Mouse (Mus musculus): ENCODE results near the gene Pgpep1l. TPM values are rescaled to one million over a fixed set of nuclear protein-coding genes. Genes with fewer than 3 reads are reported as not detected.

The Pgpep1l gene
- total and polyA plus RNA-seq, 2 experiments from 2014 or later = not detected

GRCm38 (mm10) chr7:68303685-68304084 lies 39.7 kb upstream of the Pgpep1l start:
- TF ChIP-seq CTCF (IDR thresholded peaks at IDR 0.05) = no peak
- Histone ChIP-seq H3K9me3 (ENCODE audit: low read length) (no peaks in the 10 kb centered on the region), H3K4me3 (ENCODE audit: low read depth, low read length) (no peak overlapping the region), H3K4me2 (ENCODE audit: low read depth, low read length, poor library complexity, severe bottlenecking) (no peak overlapping the region), H3K27ac (ENCODE audit: low read depth, low read length) (no peak overlapping the region), H3K36me3 (ENCODE audit: insufficient read depth, low read length) (no peaks in the 10 kb centered on the region), H3K9ac (replicated peaks; ENCODE audit: low read length, poor library complexity, severe bottlenecking) (no peak overlapping the region), H3K4me1 (ENCODE audit: insufficient read depth, low read length) (no peaks in the 10 kb centered on the region), H3K27me3 (ENCODE audit: insufficient read depth, low read length) (no peaks in the 10 kb centered on the region)
- WGBS = 72% methylated on average over 6 of the region's 6 CpGs
- no peak for ATAC-seq (ENCODE audit: low FRiP score)
- no peak for DNase-seq (ENCODE audit: low spot score)

- H3K27me3 ChIP-seq (ENCODE audit: insufficient read depth, low read length) = no peaks in the 10 kb centered on the region
- WGBS = 29% methylated on average over 18 of the region's 18 CpGs
- no peaks in the 10 kb centered on the region for H3K9me3 ChIP-seq (ENCODE audit: low read length)
- no peak overlapping the region for H3K4me3 ChIP-seq (ENCODE audit: low read depth, low read length)
- no peaks in the 10 kb centered on the region for H3K4me1 ChIP-seq (ENCODE audit: insufficient read depth, low read length)
- peak; percentile 63; the same call in 1 of the 2 replicates for ATAC-seq (ENCODE audit: low FRiP score)
- no peaks in the 10 kb centered on the region for H3K36me3 ChIP-seq (ENCODE audit: insufficient read depth, low read length)
- H3K9ac ChIP-seq (replicated peaks; ENCODE audit: low read length, poor library complexity, severe bottlenecking) = no peak overlapping the region
- no peak overlapping the region for H3K27ac ChIP-seq (ENCODE audit: low read depth, low read length)
- H3K4me2 ChIP-seq (ENCODE audit: low read depth, low read length, poor library complexity, severe bottlenecking) = peak overlapping the region; percentile 36
- DNase-seq (ENCODE audit: low spot score) = peak; percentile 85
- TF ChIP-seq CTCF (IDR thresholded peaks at IDR 0.05) = peak; percentile 96
These were observed 38.8 kb upstream of the Pgpep1l start for GRCm38 (mm10) chr7:68302586-68303433.

DNA sequence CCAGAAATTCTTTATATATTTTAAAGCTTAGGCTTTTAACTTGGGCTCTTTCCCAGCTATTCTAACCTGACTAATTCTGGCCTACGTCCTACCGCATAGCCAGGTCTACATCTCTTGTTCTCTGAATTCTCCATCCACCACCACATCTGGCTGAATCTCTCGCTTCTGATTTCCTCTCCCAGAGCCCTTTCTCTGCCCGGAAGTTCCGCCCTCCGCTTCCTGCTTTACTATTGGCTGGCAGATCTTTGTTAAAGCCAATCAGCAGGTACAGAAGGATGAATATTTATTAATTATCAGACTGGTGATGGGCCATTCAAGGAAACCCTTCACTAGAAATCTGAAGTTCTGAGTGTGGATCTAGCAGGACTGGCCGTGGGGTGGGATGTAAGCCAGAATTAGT lies 37.1 kb upstream of the Pgpep1l start:
- no peak for TF ChIP-seq CTCF (IDR thresholded peaks at IDR 0.05)
- 84% methylated on average over 7 of the region's 7 CpGs for WGBS
- DNase-seq (ENCODE audit: low spot score) = no peak

GRCm38 (mm10) chr7:68298381-68299076 lies 34.5 kb upstream of the Pgpep1l start:
- Histone ChIP-seq H3K36me3 (ENCODE audit: insufficient read depth, low read length) (no peaks in the 10 kb centered on the region), H3K4me1 (ENCODE audit: insufficient read depth, low read length) (no peaks in the 10 kb centered on the region), H3K4me3 (ENCODE audit: low read depth, low read length) (no peak overlapping the region), H3K9me3 (ENCODE audit: low read length) (no peaks in the 10 kb centered on the region), H3K9ac (replicated peaks; ENCODE audit: low read length, poor library complexity, severe bottlenecking) (no peak overlapping the region), H3K27me3 (ENCODE audit: insufficient read depth, low read length) (no peaks in the 10 kb centered on the region), H3K27ac (ENCODE audit: low read depth, low read length) (no peak overlapping the region), H3K4me2 (ENCODE audit: low read depth, low read length, poor library complexity, severe bottlenecking) (no peak overlapping the region)
- DNase-seq (ENCODE audit: low spot score) (no peak), ATAC-seq (ENCODE audit: low FRiP score) (no peak)
- no peak for TF ChIP-seq CTCF (IDR thresholded peaks at IDR 0.05)
- 85% methylated on average over 13 of the region's 13 CpGs for WGBS

More for the DNA sequence above, 37.1 kb upstream of the Pgpep1l start:
- H3K4me2 ChIP-seq (ENCODE audit: low read depth, low read length, poor library complexity, severe bottlenecking) = no peak overlapping the region
- no peak overlapping the region for H3K9ac ChIP-seq (replicated peaks; ENCODE audit: low read length, poor library complexity, severe bottlenecking)
- no peaks in the 10 kb centered on the region for H3K9me3 ChIP-seq (ENCODE audit: low read length)
- no peak for ATAC-seq (ENCODE audit: low FRiP score)
- H3K36me3 ChIP-seq (ENCODE audit: insufficient read depth, low read length) = no peaks in the 10 kb centered on the region
- no peaks in the 10 kb centered on the region for H3K27me3 ChIP-seq (ENCODE audit: insufficient read depth, low read length)
- H3K4me1 ChIP-seq (ENCODE audit: insufficient read depth, low read length) = no peaks in the 10 kb centered on the region
- H3K4me3 ChIP-seq (ENCODE audit: low read depth, low read length) = no peak overlapping the region
- no peak overlapping the region for H3K27ac ChIP-seq (ENCODE audit: low read depth, low read length)

GRCm38 (mm10) chr7:68296487-68296886 lies 32.5 kb upstream of the Pgpep1l start:
- H3K36me3 ChIP-seq (ENCODE audit: insufficient read depth, low read length) = no peaks in the 10 kb centered on the region
- ATAC-seq (ENCODE audit: low FRiP score) (no peak), DNase-seq (ENCODE audit: low spot score) (no peak)
- H3K4me2 ChIP-seq (ENCODE audit: low read depth, low read length, poor library complexity, severe bottlenecking) = no peak overlapping the region
- H3K4me3 ChIP-seq (ENCODE audit: low read depth, low read length) = no peak overlapping the region
- H3K9me3 ChIP-seq (ENCODE audit: low read length) = no peaks in the 10 kb centered on the region
- 90% methylated on average over 5 of the region's 5 CpGs for WGBS
- H3K9ac ChIP-seq (replicated peaks; ENCODE audit: low read length, poor library complexity, severe bottlenecking) = no peak overlapping the region
- TF ChIP-seq CTCF (IDR thresholded peaks at IDR 0.05) = no peak
- no peaks in the 10 kb centered on the region for H3K27me3 ChIP-seq (ENCODE audit: insufficient read depth, low read length)
- H3K4me1 ChIP-seq (ENCODE audit: insufficient read depth, low read length) = no peaks in the 10 kb centered on the region
- H3K27ac ChIP-seq (ENCODE audit: low read depth, low read length) = no peak overlapping the region
